Mouse (Mus musculus): ENCODE results near the gene Kptn. TPM values are rescaled to one million over a fixed set of nuclear protein-coding genes. Genes with fewer than 3 reads are reported as not detected.

Gene Kptn
- polyA plus RNA-seq, 1 experiment from 2014 or later: 33.9 TPM

- under 1% methylated on average over 42 of the region's 42 CpGs for WGBS
- Histone ChIP-seq H3K9ac (replicated peaks; ENCODE audit: low read length) (peak within 1 kb of the TSS; percentile 65), H3K4me3 (ENCODE audit: low read length) (peak within 1 kb of the TSS; percentile 59), H3K36me3 (ENCODE audit: insufficient read depth, low read length) (peaks cover 10% of the 10 kb centered on the region; the same call in 1 of the 2 replicates), H3K4me2 (replicated peaks; ENCODE audit: low read depth, low read length) (peak within 1 kb of the TSS; percentile 65), H3K27me3 (ENCODE audit: insufficient read depth, low read length) (peaks cover 6% of the 10 kb centered on the region; the same call in 1 of the 2 replicates), H3K9me3 (ENCODE audit: low read length) (no peaks in the 10 kb centered on the region), H3K27ac (ENCODE audit: low read length) (0 out of 2 replicates have a peak within 1 kb of the TSS, but pooled peaks have one; percentile 38), H3K4me1 (ENCODE audit: insufficient read depth, low read length) (peaks cover 31% of the 10 kb centered on the region)
- peak; percentile 79 for ATAC-seq (ENCODE audit: low FRiP score, low TSS enrichment)
Observed at GRCm38 (mm10) chr7:16174597-16175541, 55.2 kb downstream of the Kptn start, which contains the start of gene Meis3. TSS of gene Meis3 (plus strand) at chr7:16175090.

- H3K27me3 ChIP-seq (ENCODE audit: insufficient read depth, low read length): peaks cover 6% of the 10 kb centered on the region; the same call in 1 of the 2 replicates
- H3K27ac ChIP-seq (ENCODE audit: low read length): no peak overlapping the region
- peaks cover 31% of the 10 kb centered on the region for H3K4me1 ChIP-seq (ENCODE audit: insufficient read depth, low read length)
- 0% methylated on average over 10 of the region's 10 CpGs for whole genome bisulfite sequencing
- no peaks in the 10 kb centered on the region for H3K9me3 ChIP-seq (ENCODE audit: low read length)
- H3K4me3 ChIP-seq (ENCODE audit: low read length): peak overlapping the region; percentile 59
- ATAC-seq (ENCODE audit: low FRiP score, low TSS enrichment): no peak
- peak overlapping the region; percentile 65 for H3K9ac ChIP-seq (replicated peaks; ENCODE audit: low read length)
- H3K36me3 ChIP-seq (ENCODE audit: insufficient read depth, low read length): peaks cover 10% of the 10 kb centered on the region; the same call in 1 of the 2 replicates
- H3K4me2 ChIP-seq (replicated peaks; ENCODE audit: low read depth, low read length): peak overlapping the region; percentile 65
Observed at GRCm38 (mm10) chr7:16175542-16175931, 55.8 kb downstream of the Kptn start.

Other genes starting within 250 kb of the Kptn start
- not detected in 2 replicates for gene Crx, start 239.9 kb upstream of the Kptn start, polyA plus RNA-seq (2015; fragmentation: Nextera tagmentation; extraction: Ambion mirVana)
- gene Crxos, start 237.3 kb upstream of the Kptn start, polyA plus RNA-seq (2015; fragmentation: Nextera tagmentation; extraction: Ambion mirVana): not detected in 2 replicates
- gene Selenow, start 197.5 kb upstream of the Kptn start, polyA plus RNA-seq (2015; fragmentation: Nextera tagmentation; extraction: Ambion mirVana): 690 and 706 TPM in 2 replicates
- gene Nop53, start 173.8 kb upstream of the Kptn start, polyA plus RNA-seq (2015; fragmentation: Nextera tagmentation; extraction: Ambion mirVana): 198 and 212 TPM in 2 replicates
- gene Ehd2, start 152.3 kb upstream of the Kptn start, polyA plus RNA-seq (2015; fragmentation: Nextera tagmentation; extraction: Ambion mirVana): 36.8 and 37.9 TPM in 2 replicates
- gene Bicra, start 72.0 kb upstream of the Kptn start, polyA plus RNA-seq (2015; fragmentation: Nextera tagmentation; extraction: Ambion mirVana): 7.1 and 7.5 TPM in 2 replicates
- 0.04 and 0.09 TPM in 2 replicates for gene Zfp541, start 58.1 kb upstream of the Kptn start, polyA plus RNA-seq (2015; fragmentation: Nextera tagmentation; extraction: Ambion mirVana)
- 215 and 220 TPM in 2 replicates for gene Napa, start 21.4 kb upstream of the Kptn start, polyA plus RNA-seq (2015; fragmentation: Nextera tagmentation; extraction: Ambion mirVana)
- 0.12 and 0.17 TPM in 2 replicates for gene Slc8a2, start 9.9 kb downstream of the Kptn start, polyA plus RNA-seq (2015; fragmentation: Nextera tagmentation; extraction: Ambion mirVana)
- 23.9 and 27.7 TPM in 2 replicates for gene Meis3, start 55.2 kb downstream of the Kptn start, polyA plus RNA-seq (2015; fragmentation: Nextera tagmentation; extraction: Ambion mirVana)
- gene Dhx34, start 102.1 kb downstream of the Kptn start, polyA plus RNA-seq (2015; fragmentation: Nextera tagmentation; extraction: Ambion mirVana): 21.3 and 21.5 TPM in 2 replicates
- gene C5ar2, start 124.3 kb downstream of the Kptn start, polyA plus RNA-seq (2015; fragmentation: Nextera tagmentation; extraction: Ambion mirVana): 0.09 and 0.11 TPM in 2 replicates
- 2.7 and 2.8 TPM in 2 replicates for gene C5ar1, start 139.6 kb downstream of the Kptn start, polyA plus RNA-seq (2015; fragmentation: Nextera tagmentation; extraction: Ambion mirVana)
- 16.4 and 19.7 TPM in 2 replicates for gene Inafm1, start 153.7 kb downstream of the Kptn start, polyA plus RNA-seq (2015; fragmentation: Nextera tagmentation; extraction: Ambion mirVana)
- gene Ccdc9, start 166.9 kb downstream of the Kptn start, polyA plus RNA-seq (2015; fragmentation: Nextera tagmentation; extraction: Ambion mirVana): 30.9 and 31.2 TPM in 2 replicates
- 12.6 and 14.2 TPM in 2 replicates for gene Bbc3, start 188.5 kb downstream of the Kptn start, polyA plus RNA-seq (2015; fragmentation: Nextera tagmentation; extraction: Ambion mirVana)